Mouse (Mus musculus) midbrain, postnatal 0 days (tissue): ENCODE results near the gene Fam71e1. TPM values are rescaled to one million over a fixed set of nuclear protein-coding genes. Genes with fewer than 3 reads are reported as not detected.
A peak's percentile ranks its signal among the peaks of the same experiment; 100 is the strongest.

ENCODE experiments used
- ATAC-seq: fragments of 200-750 bp; cut with Nextera tagmentation; 2 replicates; pipeline ENCODE4 v1.8.0; 2017; ENCODE audit warnings: moderate number of reproducible peaks, mild to moderate bottlenecking, moderate TSS enrichment, moderate library complexity; ENCODE audit not compliant: low FRiP score
- DNase-seq: peaks from one replicate; pipeline ENCODE4 v3.0.0-alpha.2; 2015; ENCODE audit warnings: low spot score
- H3K27ac ChIP-seq: fragments of 300-500 bp; sonication (generic); 2 replicates; pipeline ENCODE4 v1.5.1; 2014; ENCODE audit warnings: low read depth, mild to moderate bottlenecking, low read length, mixed read lengths
- H3K27me3 ChIP-seq: fragments of 300-500 bp; sonication (generic); 2 replicates; pipeline ENCODE4 v1.6.1; 2014; ENCODE audit warnings: low read length, control low read depth, mixed read lengths; ENCODE audit not compliant: insufficient read depth
- H3K36me3 ChIP-seq: fragments of 300-500 bp; sonication (generic); 2 replicates; pipeline ENCODE4 v1.6.1; 2014; ENCODE audit warnings: low read length, control low read depth, mixed read lengths; ENCODE audit not compliant: insufficient read depth
- H3K4me1 ChIP-seq: fragments of 300-500 bp; sonication (generic); 2 replicates; pipeline ENCODE4 v1.6.1; 2014; ENCODE audit warnings: mild to moderate bottlenecking, control low read depth, antibody characterized with exemption, low read length, mixed read lengths; ENCODE audit not compliant: insufficient read depth
- H3K4me2 ChIP-seq: fragments of 300-500 bp; sonication (generic); 2 replicates; pipeline ENCODE4 v1.6.1; 2014; ENCODE audit warnings: low read depth, mild to moderate bottlenecking, low read length, mixed read lengths; ENCODE audit not compliant: poor library complexity, severe bottlenecking
- H3K4me3 ChIP-seq: fragments of 300-500 bp; sonication (generic); 2 replicates; pipeline ENCODE4 v1.5.1; 2014; ENCODE audit warnings: low read depth, mild to moderate bottlenecking, low read length, moderate library complexity
- H3K9ac ChIP-seq: fragments of 300-500 bp; sonication (generic); replicated peaks from 2 replicates; pipeline ENCODE4 v1.6.1; 2014; ENCODE audit warnings: mild to moderate bottlenecking, low read length, moderate library complexity, mixed read lengths; ENCODE audit not compliant: poor library complexity, severe bottlenecking
- H3K9me3 ChIP-seq: fragments of 300-500 bp; sonication (generic); 2 replicates; pipeline ENCODE4 v1.6.1; 2016; ENCODE audit warnings: low read length, control low read depth
- CTCF ChIP-seq: IDR thresholded peaks from 2 replicates; pipeline ENCODE4 v1.5.1; 2016; ENCODE audit warnings: antibody characterized with exemption, mild to moderate bottlenecking
- WGBS: fragments of 180-500 bp; shearing (Covaris S2); extraction: QIAGEN DNeasy Blood & Tissue Kit; methylation state at CpG from one replicate; pipeline ENCODE4 v1.1.7; 2014; 5-methylcytosine and 5-hydroxymethylcytosine counted together
- polyA plus RNA-seq: library from polyadenylated mRNA; unstranded; fragments of >200 nt; fragmentation: Nextera tagmentation; extraction: Ambion mirVana; gene quantifications from 2 replicates; pipeline ENCODE4 v1.2.1, GENCODE M21; 2015
- total RNA-seq: library from RNA; depleted of rRNA; stranded (reverse); fragments of >200 nt; gene quantifications from 2 replicates; pipeline ENCODE4 v1.2.3, GENCODE M21; 2014

Fam71e1 gene
- total and polyA plus RNA-seq, 2 experiments from 2014 or later = 18.5 to 27.7 TPM

GRCm38 (mm10) chr7:44474419-44474818, 22.0 kb upstream of the Fam71e1 start:
- 0 out of 2 replicates have a peak, but pooled peaks cover 6% of the 10 kb centered on the region for H3K27me3 ChIP-seq
- peak; percentile 68 for DNase-seq
- peak overlapping the region; percentile 42 for H3K9ac ChIP-seq
- H3K27ac ChIP-seq = peak overlapping the region; percentile 27
- H3K9me3 ChIP-seq = no peaks in the 10 kb centered on the region
- no peak for TF ChIP-seq CTCF
- no peaks in the 10 kb centered on the region for H3K36me3 ChIP-seq
- no peak overlapping the region for H3K4me2 ChIP-seq
- WGBS = 18% methylated on average over 4 of the region's 4 CpGs
- peaks cover 5% of the 10 kb centered on the region; the same call in 1 of the 2 replicates for H3K4me1 ChIP-seq
- peak; percentile 74 for ATAC-seq
- no peak overlapping the region for H3K4me3 ChIP-seq

- peaks cover 4% of the 10 kb centered on the region; the same call in 1 of the 2 replicates for H3K4me1 ChIP-seq
- WGBS = 26% methylated on average over 5 of the region's 5 CpGs
- DNase-seq (no peak), ATAC-seq (no peak)
- H3K4me2 ChIP-seq = no peak overlapping the region
- TF ChIP-seq CTCF = no peak
- no peak overlapping the region for H3K9ac ChIP-seq
- H3K27ac ChIP-seq = peak overlapping the region; percentile 43; the same call in 1 of the 2 replicates
- no peaks in the 10 kb centered on the region for H3K9me3 ChIP-seq
- no peaks in the 10 kb centered on the region for H3K36me3 ChIP-seq
- H3K4me3 ChIP-seq = no peak overlapping the region
- H3K27me3 ChIP-seq = peaks cover 8% of the 10 kb centered on the region; the same call in 1 of the 2 replicates
Measured at GRCm38 (mm10) chr7:44475046-44475614, 21.3 kb upstream of the Fam71e1 start.

- DNase-seq (no peak), ATAC-seq (no peak)
- Histone ChIP-seq H3K9ac (no peak overlapping the region), H3K36me3 (no peaks in the 10 kb centered on the region), H3K4me2 (no peak overlapping the region), H3K4me1 (no peaks in the 10 kb centered on the region), H3K27me3 (peaks cover 8% of the 10 kb centered on the region; the same call in 1 of the 2 replicates), H3K27ac (no peak overlapping the region), H3K4me3 (no peak overlapping the region), H3K9me3 (no peaks in the 10 kb centered on the region)
- WGBS = 74% methylated on average over 3 of the region's 3 CpGs
- no peak for TF ChIP-seq CTCF
Measured at GRCm38 (mm10) chr7:44482836-44483435, 13.4 kb upstream of the Fam71e1 start.

GRCm38 (mm10) chr7:44484109-44484508, 12.3 kb upstream of the Fam71e1 start:
- Histone ChIP-seq H3K4me3 (no peak overlapping the region), H3K4me1 (no peaks in the 10 kb centered on the region), H3K27ac (no peak overlapping the region), H3K9me3 (no peaks in the 10 kb centered on the region), H3K36me3 (peaks cover 6% of the 10 kb centered on the region; the same call in 1 of the 2 replicates), H3K27me3 (peaks cover 8% of the 10 kb centered on the region; the same call in 1 of the 2 replicates), H3K9ac (no peak overlapping the region), H3K4me2 (no peak overlapping the region)
- ATAC-seq (no peak), DNase-seq (no peak)
- whole genome bisulfite sequencing = 100% methylated on average over 1 of the region's 1 CpGs
- TF ChIP-seq CTCF = no peak

- peak; percentile 88 for DNase-seq
- WGBS = 34% methylated on average over 5 of the region's 5 CpGs
- Histone ChIP-seq H3K4me3 (no peak overlapping the region), H3K9me3 (no peaks in the 10 kb centered on the region), H3K27me3 (peaks cover 7% of the 10 kb centered on the region; the same call in 1 of the 2 replicates), H3K4me1 (no peaks in the 10 kb centered on the region), H3K36me3 (peaks cover 10% of the 10 kb centered on the region), H3K9ac (no peak overlapping the region), H3K27ac (no peak overlapping the region), H3K4me2 (no peak overlapping the region)
- ATAC-seq = peak; percentile 72
- TF ChIP-seq CTCF = peak; percentile 99
Measured at GRCm38 (mm10) chr7:44484841-44485571, 11.4 kb upstream of the Fam71e1 start.
